Mouse (Mus musculus) thymus, postnatal 25 days (tissue): ENCODE data around the gene Cdc42bpg.

Experiments used
- DNase-seq: peaks from one replicate; pipeline ENCODE4 v3.0.0; 2022

The Cdc42bpg gene

GRCm38 (mm10) chr19:6333761-6334595, 27.7 kb downstream of the Cdc42bpg start:
- no peak for DNase-seq

GRCm38 (mm10) chr19:6334673-6335457, 28.6 kb downstream of the Cdc42bpg start, which contains the start of gene Men1:
Gene Men1 (plus strand): TSS chr19:6334979.
- DNase-seq = peak; percentile 90

GRCm38 (mm10) chr19:6335458-6335827, 29.2 kb downstream of the Cdc42bpg start:
- DNase-seq = peak; percentile 36

GRCm38 (mm10) chr19:6336920-6337319, 30.7 kb downstream of the Cdc42bpg start:
- DNase-seq = no peak

- no peak for DNase-seq
Measured at GRCm38 (mm10) chr19:6338171-6338570, 31.9 kb downstream of the Cdc42bpg start.

- no peak for DNase-seq
Measured at GRCm38 (mm10) chr19:6338716-6339115, 32.5 kb downstream of the Cdc42bpg start.

- no peak for DNase-seq
Measured at GRCm38 (mm10) chr19:6339191-6339590, 32.9 kb downstream of the Cdc42bpg start.

GRCm38 (mm10) chr19:6339890-6340504, 33.7 kb downstream of the Cdc42bpg start:
- DNase-seq = peak; percentile 75

- peak; percentile 93 for DNase-seq
Measured at GRCm38 (mm10) chr19:6340524-6341452, 34.5 kb downstream of the Cdc42bpg start, which contains the start of gene Map4k2. Gene Map4k2 (plus strand): TSS chr19:6341135.

- DNase-seq = peak; percentile 48
Measured at GRCm38 (mm10) chr19:6341453-6342077, 35.3 kb downstream of the Cdc42bpg start.

GRCm38 (mm10) chr19:6342276-6342933, 36.1 kb downstream of the Cdc42bpg start:
- peak; percentile 64 for DNase-seq

GRCm38 (mm10) chr19:6343066-6343925, 37.0 kb downstream of the Cdc42bpg start:
- DNase-seq = peak; percentile 53

- no peak for DNase-seq
Measured at GRCm38 (mm10) chr19:6343996-6344395, 37.7 kb downstream of the Cdc42bpg start.

GRCm38 (mm10) chr19:6346023-6346422, 39.8 kb downstream of the Cdc42bpg start:
- no peak for DNase-seq

- no peak for DNase-seq
Measured at GRCm38 (mm10) chr19:6346661-6347060, 40.4 kb downstream of the Cdc42bpg start.

GRCm38 (mm10) chr19:6347615-6348014, 41.4 kb downstream of the Cdc42bpg start:
- DNase-seq = no peak

GRCm38 (mm10) chr19:6348717-6349116, 42.5 kb downstream of the Cdc42bpg start:
- DNase-seq = no peak

GRCm38 (mm10) chr19:6349215-6349983, 43.1 kb downstream of the Cdc42bpg start:
- DNase-seq = peak; percentile 43

GRCm38 (mm10) chr19:6351431-6352106, 45.3 kb downstream of the Cdc42bpg start:
- DNase-seq = no peak
